Mouse (Mus musculus): ENCODE data around the gene Adamtsl2. TPM values are rescaled to one million over a fixed set of nuclear protein-coding genes. Genes with fewer than 3 reads are reported as not detected.
A peak's percentile ranks its signal among the peaks of the same experiment; 100 is the strongest.

Adamtsl2 gene
- total RNA-seq, 2 experiments from 2014 or later: 2.5 to 4.6 TPM

GRCm38 (mm10) chr2:27074804-27075203 is 4.4 kb upstream of the Adamtsl2 start:
- no peak for DNase-seq (ENCODE audit: low spot score in 2 of 2)

DNA sequence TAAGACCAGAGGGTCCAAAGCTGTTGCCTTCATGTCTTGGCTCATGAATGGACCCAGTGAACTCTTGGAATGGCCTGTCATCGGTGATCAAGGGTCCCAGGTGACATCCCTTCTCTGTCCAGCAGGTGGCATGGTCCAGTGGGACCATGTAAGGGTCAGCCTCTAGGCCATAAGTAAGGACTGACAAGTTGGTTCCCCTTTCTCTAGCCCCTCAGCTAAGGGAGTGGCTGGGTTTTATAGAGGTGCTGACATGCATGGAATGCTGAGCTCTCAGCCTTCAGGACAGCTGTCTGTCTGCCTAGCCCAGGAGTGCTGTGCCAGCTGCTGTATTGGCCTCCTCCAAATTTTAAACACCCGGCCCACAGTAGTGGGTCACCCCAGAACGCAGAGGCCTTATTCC is 3.7 kb upstream of the Adamtsl2 start:
- DNase-seq (ENCODE audit: low spot score in 2 of 2): no peak

GRCm38 (mm10) chr2:27077655-27078244 is 1.4 kb upstream of the Adamtsl2 start:
- DNase-seq (ENCODE audit: low spot score in 2 of 2): no peak

DNA sequence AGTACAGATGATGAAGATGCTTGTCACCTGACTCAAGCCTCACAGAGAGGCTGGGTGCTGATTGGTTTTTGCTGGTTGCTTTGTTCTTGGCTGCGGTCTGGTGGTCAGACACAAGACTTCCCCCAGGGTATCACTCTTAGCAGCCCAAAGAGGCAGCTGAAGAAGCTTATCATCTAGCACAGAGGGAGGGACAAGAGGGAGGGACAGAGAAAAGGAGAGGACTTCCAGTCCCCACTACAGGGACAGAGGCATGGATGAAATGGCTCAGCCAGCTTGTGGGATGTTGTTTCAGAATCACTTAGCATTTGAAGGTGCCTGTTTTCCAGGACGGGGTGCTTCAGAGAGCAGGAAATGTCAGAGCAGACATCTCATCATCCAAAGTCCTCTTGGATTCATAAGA is 867 bp upstream of the Adamtsl2 start:
- no peak for DNase-seq (ENCODE audit: low spot score in 2 of 2)

GRCm38 (mm10) chr2:27079649-27080048 is 470 bp downstream of the Adamtsl2 start:
- no peak for DNase-seq (ENCODE audit: low spot score in 2 of 2)

GRCm38 (mm10) chr2:27083761-27084475 is 4.7 kb downstream of the Adamtsl2 start:
- DNase-seq (ENCODE audit: low spot score in 2 of 2): no peak

GRCm38 (mm10) chr2:27084963-27085362 is 5.8 kb downstream of the Adamtsl2 start:
- DNase-seq (ENCODE audit: low spot score in 2 of 2): no peak

- no peak for DNase-seq (ENCODE audit: low spot score in 2 of 2)
Measured at GRCm38 (mm10) chr2:27085801-27086200, 6.6 kb downstream of the Adamtsl2 start.

GRCm38 (mm10) chr2:27086483-27087010 is 7.4 kb downstream of the Adamtsl2 start:
- no peak for DNase-seq (ENCODE audit: low spot score in 2 of 2)

GRCm38 (mm10) chr2:27087581-27087980 is 8.4 kb downstream of the Adamtsl2 start:
- no peak for DNase-seq (ENCODE audit: low spot score in 2 of 2)

- peak; percentile 53 to 82 for DNase-seq (ENCODE audit: low spot score in 2 of 2)
Measured at GRCm38 (mm10) chr2:27088071-27088644, 9.0 kb downstream of the Adamtsl2 start.

- DNase-seq (ENCODE audit: low spot score in 2 of 2): no peak
Measured at GRCm38 (mm10) chr2:27088700-27089099, 9.5 kb downstream of the Adamtsl2 start.

DNA sequence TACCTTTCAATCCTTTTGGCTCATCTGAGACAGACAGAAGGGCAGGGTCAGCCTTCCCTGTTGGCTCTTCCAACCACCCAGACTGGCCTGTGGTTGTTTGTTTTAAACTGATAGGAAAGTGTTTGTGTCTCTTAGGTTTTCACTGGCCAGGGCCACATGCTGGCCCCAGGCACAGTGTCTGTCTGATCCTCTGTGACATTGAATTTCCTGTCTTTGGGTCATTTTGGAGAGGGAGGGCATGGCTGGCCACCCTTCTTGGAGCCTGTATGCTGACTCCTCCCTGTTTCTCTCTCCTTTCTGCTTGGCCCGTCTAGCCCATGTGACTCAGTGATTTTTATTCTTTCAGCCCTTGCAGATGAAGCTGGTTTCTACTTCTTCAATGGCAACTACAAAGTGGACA is 10.1 kb downstream of the Adamtsl2 start:
- no peak for DNase-seq (ENCODE audit: low spot score in 2 of 2)

DNA sequence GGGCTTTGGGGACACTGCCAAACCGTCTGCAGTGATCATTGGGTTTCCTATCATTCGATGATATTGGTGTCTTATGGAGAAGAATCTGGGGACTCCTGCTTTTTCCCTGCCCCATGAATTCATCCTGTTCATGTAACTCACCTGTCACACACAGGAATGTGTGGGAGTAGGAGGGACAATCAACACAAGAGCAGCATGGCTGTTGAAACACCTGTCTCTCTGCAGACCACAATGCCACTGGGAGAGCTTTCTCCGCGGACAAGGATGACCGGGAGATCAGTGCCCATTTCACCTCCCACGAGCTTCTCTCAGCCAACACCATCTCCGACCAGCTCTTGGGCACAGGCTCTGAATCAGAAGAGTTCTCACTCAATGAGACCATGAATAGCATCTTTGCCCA is 16.0 kb downstream of the Adamtsl2 start:
- DNase-seq (ENCODE audit: low spot score in 2 of 2): no peak

- no peak for DNase-seq (ENCODE audit: low spot score in 2 of 2)
Measured at GRCm38 (mm10) chr2:27096341-27096981, 17.3 kb downstream of the Adamtsl2 start.

- DNase-seq (ENCODE audit: low spot score in 2 of 2): no peak
Measured at GRCm38 (mm10) chr2:27097241-27097656, 18.1 kb downstream of the Adamtsl2 start.

- peak in 1 of 2 experiments; percentile 45 for DNase-seq (ENCODE audit: low spot score in 2 of 2)
Measured at GRCm38 (mm10) chr2:27097776-27098175, 18.6 kb downstream of the Adamtsl2 start.

DNA sequence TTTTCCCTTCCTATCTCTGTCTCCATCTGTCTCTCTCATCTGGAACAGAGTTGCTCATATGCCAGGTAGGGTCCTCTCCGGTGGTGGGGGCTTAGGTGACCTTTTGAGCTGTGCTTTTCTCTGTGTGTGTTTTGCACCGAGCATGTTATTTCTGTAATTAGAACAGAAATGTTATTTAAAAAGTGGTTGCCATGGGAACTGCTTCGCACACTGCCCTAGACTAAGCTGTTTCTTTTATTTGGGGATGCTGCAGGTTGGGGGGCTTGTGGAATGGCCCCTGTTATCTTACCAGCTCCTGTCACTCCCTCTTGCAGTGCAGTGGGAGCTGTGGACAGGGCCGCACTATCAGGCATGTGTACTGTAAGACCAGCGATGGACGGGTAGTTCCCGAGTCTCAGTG is 24.4 kb downstream of the Adamtsl2 start:
- DNase-seq (ENCODE audit: low spot score in 2 of 2): no peak

DNA sequence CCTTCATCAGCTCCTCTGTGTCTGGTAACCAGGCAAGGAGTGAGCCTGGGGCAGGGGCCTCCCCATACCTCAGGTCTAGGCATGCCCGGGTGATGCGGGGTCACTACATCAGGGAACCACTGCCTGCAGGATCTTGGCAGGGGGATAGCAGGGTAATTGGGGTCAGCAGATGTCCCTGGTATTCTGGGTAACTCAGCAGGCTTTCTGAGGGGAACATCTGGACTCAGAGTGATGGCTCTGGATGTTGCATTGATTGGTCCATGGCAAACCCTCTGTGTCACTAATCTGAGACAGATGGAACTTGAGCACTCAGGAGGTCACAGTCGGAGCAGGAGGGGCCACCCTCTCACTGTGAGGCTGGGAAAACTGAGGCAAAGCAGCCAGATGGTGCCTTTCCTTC is 27.6 kb downstream of the Adamtsl2 start:
- DNase-seq (ENCODE audit: low spot score in 2 of 2): no peak

- DNase-seq (ENCODE audit: low spot score in 2 of 2): no peak
Measured at GRCm38 (mm10) chr2:27108144-27108543, 29.0 kb downstream of the Adamtsl2 start.

- no peak for DNase-seq (ENCODE audit: low spot score in 2 of 2)
Measured at GRCm38 (mm10) chr2:27109052-27109451, 29.9 kb downstream of the Adamtsl2 start.

- no peak for DNase-seq (ENCODE audit: low spot score in 2 of 2)
Measured at GRCm38 (mm10) chr2:27112585-27112984, 33.4 kb downstream of the Adamtsl2 start.
